Comparison of ENCODE assay signal across 7 mouse cellular contexts in genomic region chr5:38529724-38530428, GRCm38 (mm10). TPM values are rescaled to one million over a fixed set of nuclear protein-coding genes. Genes with fewer than 3 reads are reported as not detected.
DNase-seq lines count a peak whose midpoint lies in the region; ATAC-seq lines count a peak whose summit lies in the region.

No protein-coding gene starts in this region.

- no peak overlapping the region for H3K27ac ChIP-seq in embryonic facial prominence, embryonic 12.5 days

- H3K9me3 ChIP-seq in embryonic facial prominence, embryonic 12.5 days, result no peaks in the 10 kb centered on the region

- 79% methylated on average over 6 of the region's 6 CpGs for WGBS in embryonic facial prominence, embryonic 12.5 days

- peaks cover 87% of the 10 kb centered on the region for H3K36me3 ChIP-seq in embryonic facial prominence, embryonic 12.5 days

- peak; percentile 7 for DNase-seq in lung, postnatal 10 days
- DNase-seq in lung, postnatal 25 days (ENCODE audit: low spot score), result no peak
- no peak for DNase-seq in right cerebral cortex, postnatal 10 days (ENCODE audit: low spot score in 2 of 2)
- no peak for DNase-seq in MN1 (ENCODE audit: low spot score)
- DNase-seq in heart, adult 9 months (ENCODE audit: low spot score in 2 of 2), result no peak

- 0 out of 2 replicates have a peak, but pooled peaks have one; percentile 17 for ATAC-seq in embryonic facial prominence, embryonic 12.5 days (ENCODE audit: insufficient number of reproducible peaks, insufficient read depth, low FRiP score, low TSS enrichment)
- peak; percentile 55 for ATAC-seq in megakaryocyte, adult 5-6 weeks (ENCODE audit: poor library complexity, severe bottlenecking)

- H3K4me3 ChIP-seq in embryonic facial prominence, embryonic 12.5 days, result no peak overlapping the region

- H3K4me1 ChIP-seq in embryonic facial prominence, embryonic 12.5 days, result no peaks in the 10 kb centered on the region

- H3K9ac ChIP-seq in embryonic facial prominence, embryonic 12.5 days, result no peak overlapping the region

- no peaks in the 10 kb centered on the region for H3K27me3 ChIP-seq in embryonic facial prominence, embryonic 12.5 days

- H3K4me2 ChIP-seq in embryonic facial prominence, embryonic 12.5 days (replicated peaks), result no peak overlapping the region

RNA-seq across cellular contexts. Expression of gene Slc2a9, which starts 26.9 kb away (rescaled TPM):
- polyA plus RNA-seq in embryonic facial prominence, embryonic 12.5 days (2016; fragmentation: Nextera tagmentation; extraction: Ambion mirVana), result 0.72 and 0.81 TPM in 2 replicates
- 3.9 and 7.3 TPM in 2 replicates for total RNA-seq in megakaryocyte, adult 5-6 weeks (2015)
- total RNA-seq in megakaryocyte, adult 5-6 weeks (2017), result 7.8 and 9.2 TPM in 2 replicates

RNA-seq across cellular contexts. Expression of gene Wdr1, which starts 33.1 kb away (rescaled TPM):
- 218 and 219 TPM in 2 replicates for polyA plus RNA-seq in embryonic facial prominence, embryonic 12.5 days (2016; fragmentation: Nextera tagmentation; extraction: Ambion mirVana)
- 236 and 293 TPM in 2 replicates for total RNA-seq in megakaryocyte, adult 5-6 weeks (2015)
- total RNA-seq in megakaryocyte, adult 5-6 weeks (2017), result 418 and 442 TPM in 2 replicates
